Mouse (Mus musculus): ENCODE data around the gene Fam110c. TPM values are rescaled to one million over a fixed set of nuclear protein-coding genes. Genes with fewer than 3 reads are reported as not detected.

Gene Fam110c
- polyA plus RNA-seq, 1 experiment from 2014 or later, result 0.05 TPM

DNA sequence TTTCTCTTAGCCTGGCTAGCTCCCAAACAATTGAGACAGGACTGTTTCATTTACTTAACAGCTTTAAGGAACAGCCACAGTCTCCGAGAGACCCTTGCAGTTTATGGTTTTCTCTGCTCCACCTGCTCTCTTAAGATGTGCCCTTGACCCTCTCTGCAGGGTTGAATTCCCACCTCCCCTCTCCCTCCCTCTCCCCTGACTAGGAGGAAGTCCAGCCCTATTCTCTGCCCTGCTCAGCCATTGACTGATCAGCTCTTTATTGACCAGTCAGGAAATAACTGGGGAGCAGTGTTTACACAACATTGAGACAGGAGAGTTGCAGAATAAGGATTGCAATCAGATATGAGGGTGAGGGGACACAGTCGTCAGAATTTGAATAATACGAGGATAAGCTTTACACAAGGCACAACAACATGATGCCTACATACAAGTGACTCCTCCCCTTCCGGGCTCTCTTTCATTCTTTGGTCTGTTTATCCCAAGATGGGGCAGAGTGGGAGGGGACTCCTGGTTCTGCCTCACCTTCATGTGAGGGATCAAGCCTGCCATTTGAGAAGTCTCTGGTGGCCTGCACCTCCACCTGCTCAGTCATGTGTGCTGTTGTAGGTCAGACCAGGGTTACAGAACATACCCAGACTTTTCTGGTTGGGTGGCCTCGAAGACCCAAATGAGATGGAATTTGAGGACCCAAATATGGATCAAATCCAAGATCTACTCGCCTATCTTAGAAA is 49.4 kb downstream of the Fam110c start:
- H3K9ac ChIP-seq, result no peak overlapping the region
- no peak overlapping the region for H3K27ac ChIP-seq (replicated peaks)
- no peaks in the 10 kb centered on the region for H3K27me3 ChIP-seq
- H3K4me2 ChIP-seq, result no peak overlapping the region
- H3K36me3 ChIP-seq, result no peaks in the 10 kb centered on the region
- WGBS, result 69% methylated on average over 6 of the region's 6 CpGs
- H3K4me1 ChIP-seq (replicated peaks), result no peaks in the 10 kb centered on the region
- no peaks in the 10 kb centered on the region for H3K9me3 ChIP-seq
- no peak overlapping the region for H3K4me3 ChIP-seq
- ATAC-seq (ENCODE audit: low FRiP score, low read depth), result no peak

DNA sequence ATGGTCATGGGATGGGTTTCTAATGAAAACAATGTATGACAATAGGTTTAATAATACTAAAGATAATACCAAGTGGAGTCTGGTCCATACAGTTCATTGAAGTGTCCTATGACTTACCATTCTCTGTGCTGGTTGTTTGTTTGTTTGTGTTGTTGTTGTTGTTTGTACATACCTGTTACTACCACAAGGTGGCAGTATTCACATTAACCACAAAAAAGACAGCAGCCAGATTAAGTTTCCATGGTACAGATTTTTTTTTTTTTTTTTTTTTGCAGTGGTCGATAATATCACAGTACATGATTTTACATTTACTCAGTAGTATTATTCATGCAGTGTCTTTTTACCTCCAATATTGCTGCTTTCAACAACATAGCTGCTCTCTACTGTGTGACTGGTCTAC is 52.4 kb downstream of the Fam110c start:
- no peak overlapping the region for H3K4me3 ChIP-seq
- H3K36me3 ChIP-seq, result no peaks in the 10 kb centered on the region
- no peak overlapping the region for H3K4me2 ChIP-seq
- no peaks in the 10 kb centered on the region for H3K9me3 ChIP-seq
- H3K4me1 ChIP-seq (replicated peaks), result no peaks in the 10 kb centered on the region
- 42% methylated on average over 1 of the region's 1 CpGs for WGBS
- H3K27ac ChIP-seq (replicated peaks), result no peak overlapping the region
- no peak for ATAC-seq (ENCODE audit: low FRiP score, low read depth)
- H3K27me3 ChIP-seq, result no peaks in the 10 kb centered on the region
- no peak overlapping the region for H3K9ac ChIP-seq

DNA sequence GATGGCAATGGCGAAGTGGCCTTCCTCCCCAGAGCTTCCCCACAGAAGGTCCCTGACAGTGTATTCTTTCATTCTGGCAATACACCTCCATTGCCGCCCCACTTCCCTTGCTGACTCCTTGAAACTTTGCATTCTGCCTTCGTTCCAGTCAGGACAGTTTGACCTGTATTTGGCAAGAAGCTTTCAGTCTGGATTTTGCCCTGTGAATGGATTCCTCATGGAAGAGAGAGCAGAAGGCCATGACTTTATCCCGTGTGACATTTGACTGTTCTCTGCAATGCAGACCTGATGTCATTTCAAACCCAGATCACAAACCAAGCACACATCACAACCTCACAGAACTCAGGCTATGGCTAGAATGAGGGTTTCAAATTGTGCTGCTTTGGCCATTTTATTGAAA is 55.9 kb downstream of the Fam110c start:
- Histone ChIP-seq H3K9ac (no peak overlapping the region), H3K4me2 (no peak overlapping the region), H3K27me3 (no peaks in the 10 kb centered on the region), H3K4me3 (no peak overlapping the region), H3K36me3 (no peaks in the 10 kb centered on the region), H3K4me1 (replicated peaks) (no peaks in the 10 kb centered on the region), H3K9me3 (no peaks in the 10 kb centered on the region), H3K27ac (replicated peaks) (no peak overlapping the region)
- WGBS, result 85% methylated on average over 4 of the region's 4 CpGs
- ATAC-seq (ENCODE audit: low FRiP score, low read depth), result no peak

Other genes starting within 250 kb of the Fam110c start
- gene Alkal2, start 189.5 kb upstream of the Fam110c start, polyA plus RNA-seq (2015; fragmentation: Nextera tagmentation; extraction: Ambion mirVana), result 0.83 and 1.4 TPM in 2 replicates
- 98.6 and 111 TPM in 2 replicates for gene Acp1, start 162.3 kb upstream of the Fam110c start, polyA plus RNA-seq (2015; fragmentation: Nextera tagmentation; extraction: Ambion mirVana)
- 48.7 and 50.2 TPM in 2 replicates for gene Sh3yl1, start 162.2 kb upstream of the Fam110c start, polyA plus RNA-seq (2015; fragmentation: Nextera tagmentation; extraction: Ambion mirVana)
- gene Gm6993, start 166.9 kb downstream of the Fam110c start, polyA plus RNA-seq (2015; fragmentation: Nextera tagmentation; extraction: Ambion mirVana), result not detected in 2 replicates
- 18.4 and 19.8 TPM in 2 replicates for gene Lamb1, start 191.4 kb downstream of the Fam110c start, polyA plus RNA-seq (2015; fragmentation: Nextera tagmentation; extraction: Ambion mirVana)

All from hindbrain, embryonic 15.5 days (tissue).